Mouse (Mus musculus) hindbrain, embryonic 16.5 days (tissue): ENCODE measurements around the gene Tgfbr3. TPM values are rescaled to one million over a fixed set of nuclear protein-coding genes. Genes with fewer than 3 reads are reported as not detected.

ENCODE experiments used
- ATAC-seq: fragments of 200-750 bp; cut with Nextera tagmentation; 2 replicates; pipeline ENCODE4 v1.8.0; 2017; ENCODE audit warnings: moderate TSS enrichment, moderate library complexity
- H3K27ac ChIP-seq: fragments of 300-500 bp; sonication (generic); 2 replicates; pipeline ENCODE4 v1.5.1; 2014; ENCODE audit warnings: low read depth, mild to moderate bottlenecking, control low read depth, low read length, moderate library complexity
- H3K27me3 ChIP-seq: fragments of 300-500 bp; sonication (generic); replicated peaks from 2 replicates; pipeline ENCODE4 v1.6.1; 2014; ENCODE audit warnings: low read length; ENCODE audit not compliant: control insufficient read depth, insufficient read depth
- H3K36me3 ChIP-seq: fragments of 300-500 bp; sonication (generic); 2 replicates; pipeline ENCODE4 v1.6.1; 2014; ENCODE audit warnings: mild to moderate bottlenecking, low read length, moderate library complexity, mixed read lengths; ENCODE audit not compliant: control insufficient read depth, insufficient read depth
- H3K4me1 ChIP-seq: fragments of 300-500 bp; sonication (generic); 2 replicates; pipeline ENCODE4 v1.6.1; 2014; ENCODE audit warnings: low read depth, low read length; ENCODE audit not compliant: control insufficient read depth, insufficient read depth
- H3K4me2 ChIP-seq: fragments of 300-500 bp; sonication (generic); 2 replicates; pipeline ENCODE4 v1.6.1; 2014; ENCODE audit warnings: mild to moderate bottlenecking, low read length, control low read depth, moderate library complexity
- H3K4me3 ChIP-seq: fragments of 300-500 bp; sonication (generic); 2 replicates; pipeline ENCODE4 v1.5.1; 2014; ENCODE audit warnings: mild to moderate bottlenecking, low read length, control low read depth, moderate library complexity
- H3K9ac ChIP-seq: fragments of 300-500 bp; sonication (generic); 2 replicates; pipeline ENCODE4 v1.6.1; 2014; ENCODE audit warnings: low read depth, mild to moderate bottlenecking, control low read depth, low read length, moderate library complexity
- H3K9me3 ChIP-seq: fragments of 300-500 bp; sonication (generic); 2 replicates; pipeline ENCODE4 v1.6.1; 2014; ENCODE audit warnings: mild to moderate bottlenecking, low read length, moderate library complexity; ENCODE audit not compliant: control insufficient read depth
- WGBS: fragments of 180-500 bp; shearing (Covaris S2); extraction: QIAGEN DNeasy Blood & Tissue Kit; methylation state at CpG from one replicate; pipeline ENCODE4 v1.1.7; 2014; 5-methylcytosine and 5-hydroxymethylcytosine counted together
- polyA plus RNA-seq: library from polyadenylated mRNA; unstranded; fragments of >200 nt; fragmentation: Nextera tagmentation; extraction: Ambion mirVana; gene quantifications from 2 replicates; pipeline ENCODE4 v1.2.1, GENCODE M21; 2015

Tgfbr3 gene
- polyA plus RNA-seq, 1 experiment from 2014 or later = 5.9 TPM

GRCm38 (mm10) chr5:107132231-107132630, 157.2 kb downstream of the Tgfbr3 start:
- WGBS = 76% methylated on average over 8 of the region's 8 CpGs
- no peaks in the 10 kb centered on the region for H3K9me3 ChIP-seq
- no peaks in the 10 kb centered on the region for H3K4me1 ChIP-seq
- H3K36me3 ChIP-seq = peaks cover 2% of the 10 kb centered on the region; the same call in 1 of the 2 replicates
- H3K27ac ChIP-seq = no peak overlapping the region
- H3K4me3 ChIP-seq = no peak overlapping the region
- no peaks in the 10 kb centered on the region for H3K27me3 ChIP-seq
- H3K4me2 ChIP-seq = no peak overlapping the region
- H3K9ac ChIP-seq = no peak overlapping the region
- ATAC-seq = no peak

DNA sequence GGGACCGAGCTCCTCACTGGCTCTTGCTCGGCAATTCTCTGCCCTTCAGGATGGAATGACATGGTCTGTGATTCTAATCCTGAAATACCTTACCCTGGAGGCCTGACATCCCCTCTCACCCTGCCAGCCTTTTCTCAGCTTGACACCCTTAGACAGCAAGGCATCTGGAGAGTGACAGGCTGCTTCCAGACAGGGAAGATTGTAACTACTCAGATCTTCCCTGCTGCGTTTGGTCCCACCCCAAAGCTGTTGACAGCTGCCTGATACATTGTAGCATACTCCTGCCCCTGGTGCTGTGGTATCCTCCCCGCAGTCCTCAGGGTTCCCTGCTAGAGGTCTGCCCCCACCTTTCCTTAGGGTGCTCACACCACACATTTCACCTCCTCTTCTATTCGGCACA, 160.1 kb downstream of the Tgfbr3 start:
- Histone ChIP-seq H3K4me1 (no peaks in the 10 kb centered on the region), H3K4me2 (no peak overlapping the region), H3K9ac (no peak overlapping the region), H3K4me3 (no peak overlapping the region), H3K27me3 (no peaks in the 10 kb centered on the region), H3K36me3 (peaks cover 2% of the 10 kb centered on the region; the same call in 1 of the 2 replicates), H3K27ac (no peak overlapping the region), H3K9me3 (no peaks in the 10 kb centered on the region)
- 47% methylated on average over 5 of the region's 5 CpGs for WGBS
- peak; percentile 56; the same call in 1 of the 2 replicates for ATAC-seq

- WGBS = 40% methylated on average over 7 of the region's 7 CpGs
- Histone ChIP-seq H3K9ac (no peak overlapping the region), H3K27ac (no peak overlapping the region), H3K36me3 (no peaks in the 10 kb centered on the region), H3K4me2 (no peak overlapping the region), H3K4me3 (no peak overlapping the region), H3K9me3 (no peaks in the 10 kb centered on the region), H3K27me3 (no peaks in the 10 kb centered on the region), H3K4me1 (no peaks in the 10 kb centered on the region)
- ATAC-seq = no peak
Observed at GRCm38 (mm10) chr5:107126561-107126960, 162.9 kb downstream of the Tgfbr3 start.

DNA sequence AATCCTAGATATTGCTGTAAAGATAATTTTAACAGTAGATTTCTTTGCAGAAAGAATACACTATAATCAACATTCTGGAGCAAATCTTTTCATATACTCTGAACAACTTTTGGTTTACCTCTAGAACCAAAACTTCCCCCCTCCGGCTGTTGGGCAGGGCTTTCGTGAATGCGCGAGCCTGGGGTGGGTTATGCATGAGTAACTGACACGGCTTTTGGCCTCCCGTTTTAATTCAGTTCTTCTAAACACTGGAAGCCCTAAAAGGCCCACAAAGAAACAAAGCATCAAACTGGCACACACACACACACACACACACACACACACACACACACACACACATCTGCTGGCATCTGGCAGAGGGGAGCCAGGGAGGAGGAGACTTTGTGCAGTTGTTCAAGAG, 164.3 kb downstream of the Tgfbr3 start:
- H3K27ac ChIP-seq = no peak overlapping the region
- 45% methylated on average over 6 of the region's 6 CpGs for WGBS
- ATAC-seq = no peak
- no peaks in the 10 kb centered on the region for H3K27me3 ChIP-seq
- no peaks in the 10 kb centered on the region for H3K4me1 ChIP-seq
- no peak overlapping the region for H3K4me2 ChIP-seq
- H3K9ac ChIP-seq = no peak overlapping the region
- no peaks in the 10 kb centered on the region for H3K9me3 ChIP-seq
- no peak overlapping the region for H3K4me3 ChIP-seq
- H3K36me3 ChIP-seq = no peaks in the 10 kb centered on the region

DNA sequence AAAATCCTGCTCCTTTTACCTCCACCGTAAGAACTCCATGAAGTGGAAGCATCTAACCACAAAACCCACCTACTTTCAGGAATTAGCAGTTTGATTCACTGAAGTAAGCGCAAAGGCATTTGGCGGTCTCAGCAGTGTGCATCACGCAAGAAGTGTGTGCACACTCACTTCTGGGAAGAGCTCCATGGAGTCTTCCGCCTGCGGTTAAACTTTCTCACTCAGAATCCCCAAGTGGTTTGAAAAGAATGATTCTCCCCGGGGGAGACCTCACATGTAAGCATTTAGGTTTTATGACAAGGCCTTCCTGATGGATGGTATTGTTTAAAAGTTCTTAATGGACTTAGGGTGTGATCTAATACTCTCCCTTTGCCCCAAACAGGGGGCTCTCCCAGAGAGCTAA, 164.9 kb downstream of the Tgfbr3 start:
- Histone ChIP-seq H3K4me3 (no peak overlapping the region), H3K4me1 (no peaks in the 10 kb centered on the region), H3K9me3 (no peaks in the 10 kb centered on the region), H3K36me3 (no peaks in the 10 kb centered on the region), H3K27ac (no peak overlapping the region), H3K4me2 (no peak overlapping the region), H3K27me3 (no peaks in the 10 kb centered on the region), H3K9ac (no peak overlapping the region)
- 76% methylated on average over 7 of the region's 7 CpGs for WGBS
- no peak for ATAC-seq

DNA sequence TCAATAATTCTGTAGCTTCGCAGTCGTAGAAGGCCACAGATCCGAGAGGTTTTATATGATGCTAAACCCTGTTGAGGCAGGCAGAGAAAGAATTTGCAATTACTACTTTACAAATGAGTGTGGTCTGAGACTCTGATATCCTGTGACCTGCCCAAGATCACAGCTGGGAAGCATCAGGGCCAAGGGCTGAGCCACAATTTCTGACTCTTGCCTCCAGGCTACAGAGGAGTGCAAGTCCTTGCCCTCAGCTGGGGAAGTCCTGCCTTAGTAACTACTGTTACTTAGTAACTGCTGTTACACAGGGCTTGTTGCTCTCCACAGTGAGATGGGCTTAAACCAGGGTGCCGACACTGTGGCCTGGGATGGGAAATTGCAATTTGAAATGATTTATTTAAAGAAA, 166.8 kb downstream of the Tgfbr3 start:
- no peak for ATAC-seq
- Histone ChIP-seq H3K36me3 (no peaks in the 10 kb centered on the region), H3K9me3 (no peaks in the 10 kb centered on the region), H3K27me3 (no peaks in the 10 kb centered on the region), H3K4me2 (no peak overlapping the region), H3K27ac (no peak overlapping the region), H3K4me3 (no peak overlapping the region), H3K4me1 (no peaks in the 10 kb centered on the region), H3K9ac (no peak overlapping the region)
- WGBS = 86% methylated on average over 4 of the region's 4 CpGs

DNA sequence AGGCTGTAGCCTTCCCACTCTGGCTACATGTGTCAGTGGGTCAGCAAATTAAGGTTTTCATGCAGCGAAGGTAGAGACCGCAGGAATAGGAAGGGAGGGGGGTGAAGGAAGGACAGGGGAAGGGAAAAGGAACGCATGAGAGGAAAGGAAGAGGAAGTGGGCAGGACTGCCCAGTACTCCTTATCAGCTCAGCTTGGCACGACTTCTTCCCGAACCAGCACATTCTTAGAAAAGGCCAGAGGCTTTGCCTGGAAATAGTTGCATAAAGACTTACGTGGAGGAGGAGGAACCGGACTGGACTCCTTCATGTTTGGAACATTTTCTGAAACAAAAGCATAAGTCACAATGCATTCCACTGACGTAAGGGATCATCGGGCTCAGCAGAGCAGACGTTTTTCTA, 168.3 kb downstream of the Tgfbr3 start:
- no peak for ATAC-seq
- 70% methylated on average over 10 of the region's 10 CpGs for WGBS
- Histone ChIP-seq H3K9me3 (no peaks in the 10 kb centered on the region), H3K27ac (no peak overlapping the region), H3K4me3 (no peak overlapping the region), H3K4me1 (no peaks in the 10 kb centered on the region), H3K27me3 (no peaks in the 10 kb centered on the region), H3K36me3 (no peaks in the 10 kb centered on the region), H3K4me2 (no peak overlapping the region), H3K9ac (no peak overlapping the region)

DNA sequence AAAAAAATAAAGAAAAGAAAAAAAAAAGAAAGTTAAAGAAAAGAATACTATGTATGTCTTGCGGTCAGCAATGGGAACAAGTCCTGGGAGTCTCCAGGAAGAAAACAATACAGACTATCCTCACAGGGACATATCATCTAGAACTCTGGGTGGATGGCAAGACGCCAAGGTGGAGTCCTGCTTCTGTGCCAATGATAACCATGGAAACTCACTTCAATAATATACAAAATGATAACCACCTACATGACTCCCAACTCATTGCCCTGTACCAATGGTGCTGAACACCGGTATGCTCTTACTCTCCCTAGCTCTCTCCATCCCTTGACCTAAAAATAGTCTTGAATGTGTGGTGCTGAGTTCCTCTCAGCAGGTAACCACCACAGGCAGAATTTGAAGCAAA, 168.8 kb downstream of the Tgfbr3 start:
- 63% methylated on average over 3 of the region's 3 CpGs for WGBS
- Histone ChIP-seq H3K4me3 (no peak overlapping the region), H3K4me2 (no peak overlapping the region), H3K9ac (no peak overlapping the region), H3K4me1 (no peaks in the 10 kb centered on the region), H3K27me3 (no peaks in the 10 kb centered on the region), H3K27ac (no peak overlapping the region), H3K36me3 (no peaks in the 10 kb centered on the region), H3K9me3 (no peaks in the 10 kb centered on the region)
- no peak for ATAC-seq

GRCm38 (mm10) chr5:107119896-107120295, 169.5 kb downstream of the Tgfbr3 start:
- Histone ChIP-seq H3K9me3 (no peaks in the 10 kb centered on the region), H3K27me3 (no peaks in the 10 kb centered on the region), H3K36me3 (no peaks in the 10 kb centered on the region), H3K4me3 (no peak overlapping the region), H3K4me2 (no peak overlapping the region), H3K27ac (no peak overlapping the region), H3K9ac (no peak overlapping the region), H3K4me1 (no peaks in the 10 kb centered on the region)
- WGBS = 59% methylated on average over 6 of the region's 6 CpGs
- no peak for ATAC-seq

- no peak for ATAC-seq
- Histone ChIP-seq H3K4me1 (no peaks in the 10 kb centered on the region), H3K9ac (no peak overlapping the region), H3K4me2 (no peak overlapping the region), H3K27me3 (no peaks in the 10 kb centered on the region), H3K36me3 (no peaks in the 10 kb centered on the region), H3K9me3 (no peaks in the 10 kb centered on the region), H3K27ac (no peak overlapping the region), H3K4me3 (no peak overlapping the region)
- 81% methylated on average over 3 of the region's 3 CpGs for WGBS
Observed at GRCm38 (mm10) chr5:107116821-107117220, 172.6 kb downstream of the Tgfbr3 start.
